20 mouse cellular contexts compared by ENCODE assay signal in the genomic region with DNA sequence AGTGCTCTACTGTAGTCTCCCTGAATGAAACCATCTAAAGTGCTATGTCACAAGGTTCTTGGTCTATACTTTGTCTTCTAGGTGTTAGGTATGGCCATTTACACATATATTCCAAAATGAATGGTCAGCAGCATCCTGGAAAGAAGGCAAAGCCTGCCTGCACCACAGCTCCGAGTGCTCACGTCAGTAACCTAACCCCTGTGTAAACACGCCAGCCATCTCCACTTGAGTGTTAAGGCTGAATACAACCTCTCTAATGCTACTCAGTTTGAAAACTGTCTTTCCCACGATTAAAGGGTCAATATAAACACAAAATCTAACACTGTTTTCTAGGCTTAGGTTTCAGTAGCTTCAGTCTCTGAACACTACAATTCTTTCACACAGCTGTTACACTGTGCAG.
DNase-seq lines count a peak whose midpoint lies in the region; ATAC-seq lines count a peak whose summit lies in the region.
"Had no signal": no experiment of that assay in that cellular context is flagged by ENCODE, and none has a peak within 500 bp of the region (broad histone marks: within the 10 kb centered on the region; RNA-seq: fewer than 3 reads in every experiment).

No protein-coding gene starts in this region.

- H3K27me3 ChIP-seq in kidney, embryonic 16.5 days (ENCODE audit: insufficient read depth, low read length), result no peaks in the 10 kb centered on the region
- H3K27me3 ChIP-seq in embryonic facial prominence, embryonic 12.5 days, result no peaks in the 10 kb centered on the region
- H3K27me3 ChIP-seq: forebrain, embryonic 13.5 days; forebrain, embryonic 15.5 days had no signal

- intact Hi-C loops in heart, postnatal 25 days (cut with DNase I), result no loop called here

- DNase-seq in embryo, embryonic 10.5 days (ENCODE audit: low spot score), result peak; percentile 34
- DNase-seq in embryo, embryonic 9.5 days (ENCODE audit: extremely low spot score), result no peak
- DNase-seq in heart, adult 11 months, result peak; percentile 23
- no peak for DNase-seq in heart, postnatal 25 days (ENCODE audit: low spot score)
- DNase-seq in kidney, postnatal 36 days, result no peak
- no peak for DNase-seq in right cerebral cortex, postnatal 25 days
- DNase-seq: adrenal gland, adult 2 months; adrenal gland, postnatal 10 days; adrenal gland, postnatal 25 days; cerebellum, adult 11 months; cerebellum, adult 18-20 months; cerebellum, adult 8-10 months; cerebellum, adult 9-11 months; cerebellum, postnatal 14 days; cerebellum, postnatal 36 days; forebrain, postnatal 0 days had no signal

- WGBS in kidney, embryonic 16.5 days, result 44% methylated on average over 4 of the region's 4 CpGs
- 16% methylated on average over 4 of the region's 4 CpGs for WGBS in embryonic facial prominence, embryonic 12.5 days

- no peak overlapping the region for H3K4me2 ChIP-seq in kidney, embryonic 16.5 days (replicated peaks; ENCODE audit: low read depth, low read length)
- H3K4me2 ChIP-seq in embryonic facial prominence, embryonic 12.5 days (replicated peaks), result no peak overlapping the region
- H3K4me2 ChIP-seq: forebrain, embryonic 13.5 days; forebrain, embryonic 15.5 days had no signal

- H3K4me3 ChIP-seq in kidney, embryonic 16.5 days (ENCODE audit: low read length), result no peak overlapping the region
- no peak overlapping the region for H3K4me3 ChIP-seq in embryonic facial prominence, embryonic 12.5 days
- H3K4me3 ChIP-seq: forebrain, embryonic 13.5 days; forebrain, embryonic 15.5 days had no signal

- ATAC-seq in kidney, embryonic 16.5 days (ENCODE audit: low FRiP score, low TSS enrichment), result peak; percentile 54; the same call in 1 of the 2 replicates
- ATAC-seq in embryonic facial prominence, embryonic 12.5 days (ENCODE audit: insufficient number of reproducible peaks, insufficient read depth, low FRiP score, low TSS enrichment), result 0 out of 2 replicates have a peak, but pooled peaks have one; percentile 13
- ATAC-seq: forebrain, embryonic 13.5 days; forebrain, embryonic 15.5 days; forebrain, postnatal 0 days had no signal

- H3K9ac ChIP-seq in kidney, embryonic 16.5 days (replicated peaks; ENCODE audit: low read length), result no peak overlapping the region
- H3K9ac ChIP-seq in embryonic facial prominence, embryonic 12.5 days, result no peak overlapping the region
- H3K9ac ChIP-seq: forebrain, embryonic 13.5 days; forebrain, embryonic 15.5 days; forebrain, postnatal 0 days had no signal

- no peaks in the 10 kb centered on the region for H3K36me3 ChIP-seq in kidney, embryonic 16.5 days (ENCODE audit: insufficient read depth, low read length)
- no peaks in the 10 kb centered on the region for H3K36me3 ChIP-seq in embryonic facial prominence, embryonic 12.5 days

- H3K4me1 ChIP-seq in kidney, embryonic 16.5 days (ENCODE audit: insufficient read depth, low read length), result peaks cover 7% of the 10 kb centered on the region; the same call in 1 of the 2 replicates
- peaks cover 12% of the 10 kb centered on the region; the same call in 1 of the 2 replicates for H3K4me1 ChIP-seq in embryonic facial prominence, embryonic 12.5 days

- H3K27ac ChIP-seq in kidney, embryonic 16.5 days (ENCODE audit: low read length), result no peak overlapping the region
- no peak overlapping the region for H3K27ac ChIP-seq in embryonic facial prominence, embryonic 12.5 days
- H3K27ac ChIP-seq: forebrain, embryonic 13.5 days; forebrain, embryonic 15.5 days had no signal

- H3K9me3 ChIP-seq in kidney, embryonic 16.5 days (ENCODE audit: low read length), result no peaks in the 10 kb centered on the region
- no peaks in the 10 kb centered on the region for H3K9me3 ChIP-seq in embryonic facial prominence, embryonic 12.5 days
- H3K9me3 ChIP-seq: forebrain, embryonic 13.5 days; forebrain, embryonic 15.5 days had no signal

Comparison
In these comparisons a context has a peak if more than half of its experiments do, and no peak if none do; other contexts are left out.
1. DNase-seq: peak in embryo, embryonic 10.5 days (single experiment) and heart, adult 11 months (single experiment); none in embryo, embryonic 9.5 days (single experiment), heart, postnatal 25 days (single experiment), kidney, postnatal 36 days (0 of 2) and right cerebral cortex, postnatal 25 days (single experiment).